Mouse (Mus musculus): Measurements from ENCODE around the gene Furin. TPM values are rescaled to one million over a fixed set of nuclear protein-coding genes. Genes with fewer than 3 reads are reported as not detected.

Furin gene
- total RNA-seq (2015) (13.8 and 15.6 TPM in 2 replicates), total RNA-seq (2017) (7.2 and 10.2 TPM in 2 replicates)

DNA sequence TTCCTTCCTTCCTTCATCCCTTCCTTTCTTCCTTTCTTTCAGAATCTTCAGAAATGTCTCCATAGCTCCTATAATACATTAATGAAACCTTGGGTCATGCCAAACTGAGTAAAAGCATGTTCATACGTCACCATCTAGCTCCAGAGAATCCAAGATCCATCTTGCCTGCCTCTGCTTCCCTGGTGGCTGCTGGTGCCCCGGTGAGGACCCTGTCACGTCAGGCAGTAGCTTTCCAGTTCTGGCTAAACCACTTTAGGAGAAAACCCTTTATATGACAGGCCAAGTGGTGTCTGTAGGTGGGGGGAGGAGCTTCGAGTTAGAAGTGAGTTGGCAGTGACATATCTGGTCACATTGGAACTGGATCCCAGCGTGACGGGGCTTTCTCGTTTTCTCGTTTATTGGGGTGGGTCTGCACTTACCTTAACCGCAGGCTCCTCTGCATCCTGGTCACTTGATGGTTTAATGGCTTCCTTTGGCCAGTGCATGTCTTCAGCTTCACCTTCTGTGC, at the start of gene Furin:
Gene Furin, minus strand, starts transcription at position 249 of the 508 bp plus-strand sequence.
- ATAC-seq (replicated peaks; ENCODE audit: poor library complexity): no peak

DNA sequence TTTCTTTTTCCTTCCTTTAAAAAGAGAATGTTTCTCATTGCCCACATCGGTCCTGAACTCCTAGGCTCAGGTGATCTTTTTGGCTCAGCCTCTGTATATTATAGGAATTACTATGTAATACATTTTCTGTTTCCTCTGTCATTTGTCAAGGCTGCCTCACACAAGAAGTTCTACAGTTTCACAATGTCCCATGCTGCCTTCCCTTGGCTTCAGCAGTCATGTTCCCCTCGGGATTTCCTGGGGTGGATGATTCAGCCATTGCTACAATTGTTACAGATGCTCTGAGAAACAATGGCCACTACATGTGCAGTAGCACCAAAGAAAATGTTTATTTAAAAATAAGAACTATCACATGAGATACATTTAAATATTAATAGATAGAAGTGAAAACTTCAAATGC, 49.5 kb upstream of the Furin start:
- ATAC-seq (replicated peaks; ENCODE audit: poor library complexity): 0 out of 2 replicates have a peak, but pooled peaks have one; percentile 20

- no peak for ATAC-seq (replicated peaks; ENCODE audit: poor library complexity)
Observed at GRCm38 (mm10) chr7:80453997-80454396, 48.8 kb upstream of the Furin start.

GRCm38 (mm10) chr7:80453121-80453520, 47.9 kb upstream of the Furin start:
- no peak for ATAC-seq (replicated peaks; ENCODE audit: poor library complexity)

GRCm38 (mm10) chr7:80452241-80452640, 47.0 kb upstream of the Furin start:
- no peak for ATAC-seq (replicated peaks; ENCODE audit: poor library complexity)

GRCm38 (mm10) chr7:80451550-80452232, 46.5 kb upstream of the Furin start:
- ATAC-seq (replicated peaks; ENCODE audit: poor library complexity): no peak

- no peak for ATAC-seq (replicated peaks; ENCODE audit: poor library complexity)
Observed at GRCm38 (mm10) chr7:80450354-80450753, 45.1 kb upstream of the Furin start.

- ATAC-seq (replicated peaks; ENCODE audit: poor library complexity): peak; percentile 9; the same call in 1 of the 2 replicates
Observed at GRCm38 (mm10) chr7:80449620-80450091, 44.4 kb upstream of the Furin start.

DNA sequence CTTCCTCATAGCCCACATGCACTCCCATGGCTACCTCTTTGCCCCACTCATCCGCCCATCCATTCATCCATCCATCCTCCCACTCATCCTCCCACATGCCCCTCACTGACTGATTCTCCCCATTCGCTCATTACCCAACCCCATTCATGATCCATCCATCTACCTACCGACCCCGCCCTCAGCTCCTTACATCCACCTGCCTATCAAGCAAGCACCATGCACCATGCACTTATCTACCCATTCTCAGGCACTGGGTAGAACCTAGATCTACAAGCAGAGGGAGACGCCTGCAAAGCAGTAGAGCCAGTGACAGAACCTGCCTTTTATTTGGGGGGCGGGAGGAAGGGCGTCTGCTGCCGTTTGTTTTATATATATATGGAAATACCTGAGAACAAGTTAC, 42.1 kb upstream of the Furin start:
- peak; percentile 36 for ATAC-seq (replicated peaks; ENCODE audit: poor library complexity)

DNA sequence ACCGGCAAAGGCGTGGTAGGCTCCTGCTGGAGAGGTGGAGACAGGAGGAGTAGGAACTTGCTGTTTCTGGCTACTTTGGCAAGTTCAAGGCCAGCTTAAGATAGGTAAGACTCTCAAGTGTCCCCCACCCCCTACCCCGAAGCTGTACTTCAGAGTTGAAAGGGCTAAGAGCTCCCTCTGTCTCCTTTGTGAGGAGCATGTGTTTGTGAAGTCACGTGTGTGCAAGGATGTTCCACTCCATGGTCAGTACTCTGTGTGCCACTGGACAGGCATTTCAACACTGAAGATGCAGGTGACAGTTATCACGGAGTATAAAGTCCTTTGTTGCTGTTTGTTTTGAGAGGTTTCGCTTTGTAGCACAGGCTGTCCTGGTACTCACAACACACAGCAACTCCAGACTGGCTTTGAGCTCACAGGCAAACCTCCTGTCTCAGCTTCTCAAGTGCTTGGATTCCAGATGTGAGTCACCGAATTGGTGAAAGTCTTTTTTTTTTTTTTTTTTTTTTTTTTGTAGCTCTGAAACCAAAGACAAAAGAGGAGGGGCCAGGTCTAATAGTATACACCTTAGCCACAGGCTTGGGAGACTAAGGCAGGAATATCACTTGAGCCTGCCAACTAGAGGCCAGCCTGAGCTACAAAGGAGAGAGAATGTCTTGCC, 41.1 kb upstream of the Furin start:
- ATAC-seq (replicated peaks; ENCODE audit: poor library complexity): no peak

DNA sequence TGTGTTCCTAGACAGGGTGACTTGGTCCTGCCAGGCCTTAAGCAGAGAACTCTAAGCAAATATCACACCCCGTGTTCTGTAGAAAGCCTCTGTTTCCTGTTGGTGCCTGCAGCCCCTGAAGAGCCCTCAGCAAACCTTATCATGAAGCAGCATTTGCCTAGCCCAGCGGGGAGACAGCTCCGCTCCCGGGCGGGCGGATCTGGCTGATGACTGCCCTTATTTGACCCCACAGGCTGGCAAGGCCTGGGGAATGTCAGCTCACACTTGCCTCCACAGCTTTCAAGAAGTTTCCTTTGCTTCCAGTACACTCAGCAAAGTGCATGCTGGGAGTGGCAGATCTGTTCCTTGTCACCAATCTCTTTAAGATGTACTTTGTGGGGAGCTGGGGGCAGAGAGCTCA, 40.3 kb upstream of the Furin start:
- peak; percentile 63 for ATAC-seq (replicated peaks; ENCODE audit: poor library complexity)

GRCm38 (mm10) chr7:80444401-80445249, 39.4 kb upstream of the Furin start:
- peak; percentile 51 for ATAC-seq (replicated peaks; ENCODE audit: poor library complexity)

DNA sequence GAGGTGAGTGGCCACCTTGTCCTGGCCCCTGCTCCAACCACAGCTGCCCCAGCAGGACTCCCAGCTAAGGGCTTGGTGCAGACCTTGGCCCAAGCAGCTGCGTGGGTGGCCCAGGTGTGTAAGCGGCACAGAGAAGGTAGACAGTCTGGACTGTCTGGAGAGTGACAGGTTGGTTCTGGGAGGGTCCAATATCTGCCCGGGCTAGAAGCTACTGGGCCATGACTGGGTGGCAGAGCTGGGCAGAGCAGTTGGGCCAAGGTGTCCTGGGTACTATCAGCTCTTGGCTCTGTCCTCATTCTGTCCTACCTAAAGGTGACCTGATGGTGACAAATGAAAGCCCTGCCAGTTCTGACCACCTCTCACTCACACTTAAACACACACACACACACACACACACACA, 37.9 kb upstream of the Furin start:
- no peak for ATAC-seq (replicated peaks; ENCODE audit: poor library complexity)

DNA sequence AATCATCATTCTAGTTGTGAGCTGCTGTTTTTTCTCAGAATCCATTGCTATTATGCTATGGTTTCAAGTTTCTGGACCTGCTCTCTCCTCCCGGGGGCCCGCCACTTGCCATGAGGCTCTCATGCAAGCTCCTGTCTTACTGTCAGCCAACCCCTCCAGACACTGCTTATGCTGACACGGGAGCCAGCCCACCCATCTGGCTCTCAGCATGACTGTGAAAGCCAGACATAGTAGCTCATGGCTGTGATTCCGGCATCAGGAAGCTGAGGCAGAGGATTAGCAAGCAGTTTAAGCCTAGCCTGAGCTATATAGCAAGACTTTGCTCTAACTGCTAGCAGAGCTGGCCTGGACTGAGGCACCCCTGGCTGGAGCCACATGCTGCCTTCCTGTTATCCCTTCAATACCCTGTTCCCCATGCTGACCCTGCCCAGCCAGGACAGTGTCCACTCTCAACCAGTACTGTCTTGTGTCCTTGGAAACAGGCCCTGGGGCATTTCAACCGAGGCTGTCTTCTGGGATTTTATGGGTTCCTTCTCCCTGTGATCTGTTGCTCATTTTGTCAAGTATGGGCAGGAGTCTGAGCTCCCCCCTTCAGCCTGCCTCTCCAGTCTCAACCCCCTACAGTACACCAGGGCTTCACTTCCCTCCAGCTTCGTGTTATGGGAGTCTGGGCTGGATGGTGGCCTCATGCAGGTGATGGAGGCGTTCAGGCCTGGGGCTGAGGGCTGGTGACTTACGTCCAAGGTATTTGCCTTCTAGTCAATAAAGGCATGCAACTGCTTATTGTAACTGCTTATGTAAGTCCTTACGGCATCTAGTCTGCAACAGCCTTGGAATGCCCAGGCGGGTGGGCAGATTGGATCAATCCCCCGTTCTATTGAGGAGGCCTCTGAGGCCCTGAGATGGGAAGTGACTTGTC, 37.0 kb upstream of the Furin start:
- no peak for ATAC-seq (replicated peaks; ENCODE audit: poor library complexity)

- no peak for ATAC-seq (replicated peaks; ENCODE audit: poor library complexity)
Observed at GRCm38 (mm10) chr7:80440685-80441084, 35.4 kb upstream of the Furin start.

- no peak for ATAC-seq (replicated peaks; ENCODE audit: poor library complexity)
Observed at GRCm38 (mm10) chr7:80439789-80440488, 34.7 kb upstream of the Furin start.

DNA sequence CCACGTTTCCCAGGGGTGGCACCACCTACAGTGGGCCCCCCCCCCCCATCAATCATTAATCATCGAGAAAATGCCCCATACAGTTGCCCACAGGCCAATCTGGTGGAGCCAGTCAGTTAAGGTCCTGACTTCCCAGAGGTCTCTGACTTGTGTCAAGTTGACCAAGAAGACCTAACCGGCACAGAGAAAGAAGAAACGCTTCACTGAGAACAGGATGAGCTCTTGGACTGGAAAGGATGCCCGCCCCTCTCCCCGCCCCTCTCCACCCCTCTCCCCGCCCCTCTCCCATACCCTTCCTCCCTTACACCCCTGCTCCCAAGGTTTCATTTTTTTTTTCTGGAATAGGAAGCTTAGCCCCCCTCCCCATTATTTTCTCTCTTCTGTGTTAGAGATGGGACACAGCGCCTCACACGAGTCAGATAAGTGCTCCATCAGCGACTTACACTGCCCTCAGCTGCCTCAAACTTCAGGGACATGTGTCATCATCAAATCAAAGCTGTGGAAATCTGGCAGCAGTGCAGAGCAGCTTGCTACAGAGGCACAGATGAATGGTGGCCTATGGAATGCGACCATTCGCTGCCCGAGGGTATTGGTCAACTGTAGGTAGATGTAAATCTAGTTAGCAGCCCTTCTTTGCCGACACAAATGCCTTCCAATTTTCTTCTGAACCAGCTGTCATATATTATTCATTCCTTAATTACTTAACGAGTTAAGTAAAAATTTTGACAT, 34.0 kb upstream of the Furin start:
- ATAC-seq (replicated peaks; ENCODE audit: poor library complexity): no peak

- no peak for ATAC-seq (replicated peaks; ENCODE audit: poor library complexity)
Observed at GRCm38 (mm10) chr7:80436571-80436970, 31.3 kb upstream of the Furin start.

GRCm38 (mm10) chr7:80435594-80435993, 30.4 kb upstream of the Furin start:
- no peak for ATAC-seq (replicated peaks; ENCODE audit: poor library complexity)
